Mouse (Mus musculus) CH12.LX (cell line): ENCODE data around the gene Esrra. TPM values are rescaled to one million over a fixed set of nuclear protein-coding genes. Genes with fewer than 3 reads are reported as not detected.

Source experiments
- DNase-seq: peaks from one replicate; pipeline ENCODE4 v3.0.0-alpha.2; 2013; ENCODE audit errors: extremely low read depth
- H3K27ac ChIP-seq: 2 replicates; pipeline ENCODE4 v1.5.1; 2012; ENCODE audit warnings: low read depth, mild to moderate bottlenecking, control low read depth, moderate library complexity; ENCODE audit not compliant: insufficient read depth
- H3K27me3 ChIP-seq: replicated peaks from 2 replicates; pipeline ENCODE3; 2012; ENCODE audit warnings: inconsistent platforms
- H3K36me3 ChIP-seq, 2 experiments: replicated peaks in 1 of 2; 2 replicates each; pipeline versions ENCODE3 to v1.6.1; 2012; ENCODE audit warnings: inconsistent platforms in 1 of 2, low read length in 1 of 2, mild to moderate bottlenecking in 1 of 2, mixed read lengths in 1 of 2, moderate library complexity in 1 of 2; ENCODE audit not compliant: control insufficient read depth in 1 of 2, insufficient read depth in 1 of 2
- H3K4me1 ChIP-seq, 2 experiments: 2 replicates each; pipeline ENCODE4 v1.6.1; 2012; ENCODE audit warnings: inconsistent platforms in 1 of 2, moderate library complexity in 1 of 2; ENCODE audit not compliant: insufficient read depth in 2 of 2, control insufficient read depth in 1 of 2
- H3K4me2 ChIP-seq: 2 replicates; pipeline ENCODE4 v1.6.1; 2012; ENCODE audit warnings: low read depth, mild to moderate bottlenecking, control low read depth; ENCODE audit not compliant: poor library complexity, insufficient read depth, severe bottlenecking
- H3K4me3 ChIP-seq, 3 experiments: fragments of 150-350 bp in 1 of 3; sonication (generic) in 1 of 3; replicated peaks in 1 of 3; 2 replicates each; pipeline versions ENCODE3 to v1.5.1; 2011 to 2012; ENCODE audit warnings: low read depth in 2 of 3, low read length in 2 of 3, mild to moderate bottlenecking in 2 of 3, moderate library complexity in 2 of 3, control low read depth in 1 of 3, improper control_type of control experiment in 1 of 3, inconsistent platforms in 1 of 3, mixed read lengths in 1 of 3; ENCODE audit not compliant: poor library complexity in 1 of 3
- H3K79me2 ChIP-seq: replicated peaks from 2 replicates; pipeline ENCODE4 v1.6.1; 2012; ENCODE audit warnings: mild to moderate bottlenecking, moderate library complexity; ENCODE audit not compliant: control insufficient read depth, poor library complexity, insufficient read depth, severe bottlenecking; ENCODE audit errors: extremely low read depth
- H3K9ac ChIP-seq: 2 replicates; pipeline ENCODE4 v1.6.1; 2012; ENCODE audit warnings: low read depth, mild to moderate bottlenecking, control low read depth, moderate library complexity; ENCODE audit not compliant: insufficient read depth
- H3K9me3 ChIP-seq: replicated peaks from 2 replicates; pipeline ENCODE3; 2012; ENCODE audit warnings: low read length, inconsistent platforms, mixed read lengths
- BHLHE40 ChIP-seq: IDR thresholded peaks from 2 replicates; pipeline ENCODE4 v1.6.1; 2011; ENCODE audit warnings: mild to moderate bottlenecking, low read depth, low read length, improper control_type of control experiment
- CHD1 ChIP-seq: IDR thresholded peaks from 2 replicates; pipeline ENCODE4 v1.6.1; 2012; ENCODE audit warnings: low read depth, low read length, improper control_type of control experiment, inconsistent platforms
- CHD2 ChIP-seq: IDR thresholded peaks from 2 replicates; pipeline ENCODE4 v1.6.1; 2011; ENCODE audit warnings: low read length, improper control_type of control experiment
- CTCF ChIP-seq, 2 experiments: IDR thresholded peaks in 1 of 2; conservative IDR thresholded peaks in 1 of 2; 2 replicates each; pipeline ENCODE4 v1.5.1; 2011 to 2012; ENCODE audit warnings: low read depth in 2 of 2, low read length in 2 of 2, improper control_type of control experiment in 1 of 2, inconsistent platforms in 1 of 2, mild to moderate bottlenecking in 1 of 2, moderate library complexity in 1 of 2
- E2F4 ChIP-seq: IDR thresholded peaks from 2 replicates; pipeline ENCODE4 v1.6.1; 2011; ENCODE audit warnings: low read depth, low read length, improper control_type of control experiment; ENCODE audit not compliant: insufficient replicate concordance
- ELF1 ChIP-seq: IDR thresholded peaks from 2 replicates; pipeline ENCODE4 v1.6.1; 2014; ENCODE audit warnings: low read depth, mild to moderate bottlenecking, inconsistent platforms, low read length, improper control_type of control experiment
- EP300 ChIP-seq: IDR thresholded peaks from 2 replicates; pipeline ENCODE4 v1.6.1; 2011; ENCODE audit warnings: low read length, improper control_type of control experiment
- ETS1 ChIP-seq: conservative IDR thresholded peaks from 2 replicates; pipeline ENCODE4 v1.6.1; 2012; ENCODE audit warnings: low read depth, mild to moderate bottlenecking, inconsistent platforms, low read length, improper control_type of control experiment, moderate library complexity
- GABPA ChIP-seq: IDR thresholded peaks from 2 replicates; pipeline ENCODE4 v1.6.1; 2012; ENCODE audit warnings: low read depth, low read length, improper control_type of control experiment, inconsistent platforms; ENCODE audit not compliant: insufficient replicate concordance
- IRF4 ChIP-seq: IDR thresholded peaks from 2 replicates; pipeline ENCODE4 v1.6.1; 2014; ENCODE audit warnings: low read depth, mild to moderate bottlenecking, inconsistent platforms, low read length, improper control_type of control experiment
- JUN ChIP-seq: IDR thresholded peaks from 2 replicates; pipeline ENCODE4 v1.6.1; 2011; ENCODE audit warnings: low read depth, mild to moderate bottlenecking, low read length, improper control_type of control experiment, moderate library complexity; ENCODE audit not compliant: insufficient read depth
- JUND ChIP-seq: conservative IDR thresholded peaks from 2 replicates; pipeline ENCODE4 v1.6.1; 2011; ENCODE audit warnings: low read depth, low read length, improper control_type of control experiment
- KAT2A ChIP-seq: IDR thresholded peaks from 2 replicates; pipeline ENCODE4 v1.6.1; 2012; ENCODE audit warnings: low read length, improper control_type of control experiment, inconsistent platforms; ENCODE audit not compliant: insufficient replicate concordance
- MAFK ChIP-seq: IDR thresholded peaks from 2 replicates; pipeline ENCODE4 v1.6.1; 2011; ENCODE audit warnings: low read length, improper control_type of control experiment; ENCODE audit not compliant: insufficient replicate concordance
- MAX ChIP-seq: IDR thresholded peaks from 2 replicates; pipeline ENCODE4 v1.6.1; 2011; ENCODE audit warnings: low read length, improper control_type of control experiment
- MAZ ChIP-seq: IDR thresholded peaks from 2 replicates; pipeline ENCODE4 v1.6.1; 2012; ENCODE audit warnings: low read depth, mild to moderate bottlenecking, inconsistent platforms, low read length, improper control_type of control experiment, moderate library complexity
- MEF2A ChIP-seq: IDR thresholded peaks from 2 replicates; pipeline ENCODE4 v1.6.1; 2014; ENCODE audit warnings: low read depth, mild to moderate bottlenecking, inconsistent platforms, low read length, improper control_type of control experiment, borderline replicate concordance
- MXI1 ChIP-seq: IDR thresholded peaks from 2 replicates; pipeline ENCODE4 v1.6.1; 2011; ENCODE audit warnings: mild to moderate bottlenecking, low read depth, low read length, improper control_type of control experiment
- MYC ChIP-seq: IDR thresholded peaks from 2 replicates; pipeline ENCODE4 v1.6.1; 2011; ENCODE audit warnings: low read depth, mild to moderate bottlenecking, improper control_type of control experiment, low read length
- NELFE ChIP-seq: IDR thresholded peaks from 2 replicates; pipeline ENCODE4 v1.6.1; 2011; ENCODE audit warnings: low read depth, low read length, improper control_type of control experiment
- NRF1 ChIP-seq: IDR thresholded peaks from 2 replicates; pipeline ENCODE4 v1.6.1; 2014; ENCODE audit warnings: low read depth, mild to moderate bottlenecking, inconsistent platforms, low read length, improper control_type of control experiment, moderate library complexity
- PAX5 ChIP-seq: IDR thresholded peaks from 2 replicates; pipeline ENCODE4 v1.6.1; 2012; ENCODE audit warnings: low read length, inconsistent platforms, mixed read lengths
- POLR2A ChIP-seq: IDR thresholded peaks from 2 replicates; pipeline ENCODE4 v1.6.1; 2011; ENCODE audit warnings: low read depth, mild to moderate bottlenecking, improper control_type of control experiment, low read length
- RAD21 ChIP-seq: IDR thresholded peaks from 2 replicates; pipeline ENCODE4 v1.6.1; 2011; ENCODE audit warnings: low read depth, mild to moderate bottlenecking, low read length, improper control_type of control experiment, moderate library complexity
- SIN3A ChIP-seq: IDR thresholded peaks from 2 replicates; pipeline ENCODE4 v1.6.1; 2012; ENCODE audit warnings: low read length, improper control_type of control experiment, inconsistent platforms
- TBP ChIP-seq: conservative IDR thresholded peaks from 2 replicates; pipeline ENCODE4 v1.6.1; 2011; ENCODE audit warnings: low read depth, low read length, improper control_type of control experiment
- USF1 ChIP-seq: IDR thresholded peaks from 2 replicates; pipeline ENCODE4 v1.6.1; 2014; ENCODE audit warnings: low read depth, mild to moderate bottlenecking, inconsistent platforms, low read length, improper control_type of control experiment
- USF2 ChIP-seq: conservative IDR thresholded peaks from 2 replicates; pipeline ENCODE4 v1.6.1; 2011; ENCODE audit warnings: low read depth, low read length, improper control_type of control experiment
- ZC3H11A ChIP-seq: IDR thresholded peaks from 2 replicates; pipeline ENCODE4 v1.6.1; 2012; ENCODE audit warnings: low read depth, mild to moderate bottlenecking, inconsistent platforms, low read length, improper control_type of control experiment
- ZMIZ1 ChIP-seq: IDR thresholded peaks from 2 replicates; pipeline ENCODE4 v1.6.1; 2012; ENCODE audit warnings: low read depth, mild to moderate bottlenecking, inconsistent platforms, low read length, improper control_type of control experiment
- ZNF384 ChIP-seq: IDR thresholded peaks from 2 replicates; pipeline ENCODE4 v1.6.1; 2012; ENCODE audit warnings: low read depth, low read length, improper control_type of control experiment, inconsistent platforms
- dilution Hi-C: fragments of 300-500 bp; cut with MboI; formaldehyde crosslinking; loops from 2 replicates; pipeline ENCODE4 v1.14.3; 2020; ENCODE audit warnings: low sequenced_read_pairs; ENCODE audit not compliant: extremely low pct_unique_long_range_greater_than_20kb, extremely low pct_ligation_motif_present
- in situ Hi-C: fragments of 300-500 bp; cut with MboI; formaldehyde crosslinking; loops from 3 replicates; pipeline ENCODE4 v1.14.3; 2019; ENCODE audit warnings: low sequenced_read_pairs, low pct_ligation_motif_present, low pct_unique_long_range_greater_than_20kb, mixed read lengths
- polyA plus RNA-seq: library from polyadenylated mRNA; unstranded; fragments of >175 nt; gene quantifications from 2 replicates; pipeline ENCODE4 v1.2.1, GENCODE M21; 2012; ENCODE audit warnings: low read depth; ENCODE audit not compliant: insufficient read length
- total RNA-seq, 2 experiments: library from RNA; depleted of rRNA; stranded (reverse); fragments of 300-350 nt in 1 of 2; fragments of >200 nt in 1 of 2; gene quantifications; 2 replicates each; pipeline ENCODE4 v1.2.3; 2012 to 2014

The Esrra gene
- total and polyA plus RNA-seq, 3 experiments, result 13.6 to 28.7 (median 15.6) TPM

GRCm38 (mm10) chr19:6949951-6950350 is 28.3 kb upstream of the Esrra start:
- in situ Hi-C loops (no loop called here), dilution Hi-C loops (no loop called here)
- Histone ChIP-seq H3K9ac (no peak overlapping the region), H3K27ac (no peak overlapping the region), H3K4me2 (no peak overlapping the region), H3K4me1 (peaks cover 5 to 18% of the 10 kb centered on the region in 2 experiments), H3K27me3 (no peaks in the 10 kb centered on the region), H3K9me3 (no peaks in the 10 kb centered on the region), H3K36me3 (peaks cover 17 to 87% of the 10 kb centered on the region in 2 experiments), H3K79me2 (no peaks in the 10 kb centered on the region), H3K4me3 (no peak overlapping the region)
- TF ChIP-seq ZNF384, result no peak
- TF ChIP-seq JUN, result no peak
- no peak for TF ChIP-seq CHD1
- TF ChIP-seq MAZ, result no peak
- TF ChIP-seq MYC, result no peak
- TF ChIP-seq MAFK, result no peak
- TF ChIP-seq ZMIZ1, result no peak
- TF ChIP-seq RAD21, result no peak
- no peak for TF ChIP-seq MEF2A
- no peak for TF ChIP-seq ZC3H11A
- TF ChIP-seq TBP, result no peak
- no peak for TF ChIP-seq PAX5
- TF ChIP-seq E2F4, result no peak
- TF ChIP-seq ELF1, result no peak
- no peak for TF ChIP-seq EP300
- no peak for TF ChIP-seq SIN3A
- DNase-seq, result no peak

GRCm38 (mm10) chr19:6949532-6949931 is 27.9 kb upstream of the Esrra start:
- Histone ChIP-seq H3K4me2 (no peak overlapping the region), H3K36me3 (peaks cover 13 to 83% of the 10 kb centered on the region in 2 experiments), H3K27me3 (no peaks in the 10 kb centered on the region), H3K4me3 (no peak overlapping the region), H3K9me3 (no peaks in the 10 kb centered on the region), H3K79me2 (no peaks in the 10 kb centered on the region), H3K9ac (no peak overlapping the region), H3K27ac (no peak overlapping the region), H3K4me1 (peaks cover 3 to 14% of the 10 kb centered on the region in 2 experiments; a peak in 2 of 4 replicates)
- in situ Hi-C loops (no loop called here), dilution Hi-C loops (no loop called here)
- TF ChIP-seq POLR2A (no peak), MYC (no peak), JUND (no peak), MEF2A (no peak), ZMIZ1 (no peak), CHD2 (no peak), ELF1 (no peak), CHD1 (no peak), CTCF (conservative IDR thresholded peaks at IDR 0.05 in 1 of 2, IDR thresholded peaks at IDR 0.05 in 1 of 2; ENCODE audit: low read depth in 2 of 2, low read length in 2 of 2) (no peak), NELFE (no peak), KAT2A (no peak), GABPA (no peak), ETS1 (no peak), MAX (no peak), BHLHE40 (no peak), USF1 (no peak), IRF4 (no peak), NRF1 (no peak), MXI1 (no peak), USF2 (no peak)
- DNase-seq, result no peak
